ENCODE assay signal across 20 mouse cellular contexts in genomic region chr16:44833189-44833588, GRCm38 (mm10). TPM values are rescaled to one million over a fixed set of nuclear protein-coding genes. Genes with fewer than 3 reads are reported as not detected.
A peak's percentile ranks its signal among the peaks of the same experiment; 100 is the strongest.
DNase-seq lines count a peak whose midpoint lies in the region; TF ChIP-seq lines count a peak whose summit lies in the region.
"Not testable (repeated sequence)": the region's sequence is repeated elsewhere in the genome, so short reads cannot be mapped to it uniquely, and the experiment has no call there.
"Had no signal": no experiment of that assay in that cellular context is flagged by ENCODE, and none has a peak within 500 bp of the region (broad histone marks: within the 10 kb centered on the region; RNA-seq: fewer than 3 reads in every experiment).

No protein-coding gene starts in this region.

- not testable (repeated sequence) for TF ChIP-seq CTCF in bone marrow macrophage, adult 2 months (IDR thresholded peaks at IDR 0.05; ENCODE audit: low read depth, low read length)

- peaks cover 13% of the 10 kb centered on the region for H3K4me1 ChIP-seq in bone marrow macrophage, adult 2 months (ENCODE audit: control insufficient read depth, insufficient read depth, low read length)

- not testable (repeated sequence) for TF ChIP-seq POLR2A in bone marrow macrophage, adult 2 months (IDR thresholded peaks at IDR 0.05; ENCODE audit: borderline replicate concordance, low read depth, low read length)

- H3K27ac ChIP-seq in bone marrow macrophage, adult 2 months (ENCODE audit: insufficient read depth, low read depth, low read length): peak overlapping the region; percentile 64

- peak; percentile 31 to 75 for DNase-seq in adrenal gland, adult (ENCODE audit: inconsistent age in 2 of 2, low spot score in 1 of 2)
- DNase-seq in adrenal gland, postnatal 10 days: peak; percentile 2
- peak; percentile 39 for DNase-seq in layer of hippocampus, adult 9-11 months
- peak; percentile 1 for DNase-seq in lung, postnatal 25 days (ENCODE audit: low spot score)
- DNase-seq in right cerebral cortex, adult 18-20 months: peak; percentile 34

- not testable (repeated sequence) for H3K4me3 ChIP-seq in bone marrow macrophage, adult 2 months (ENCODE audit: insufficient read depth, low read length)

RNA-seq across cellular contexts. Expression of gene Cd200r4, which starts 21.7 kb away (rescaled TPM):
- under 1 TPM in 1 of 2 experiments, not detected in 1; 0.18 TPM for total RNA-seq in adrenal gland, postnatal 10 days (2021)
- polyA plus RNA-seq in bone marrow macrophage, adult 2 months (2012; ENCODE audit: insufficient read depth, insufficient read length, missing spikeins): 33.5 and 34.4 TPM in 2 replicates
- total RNA-seq: ES-E14; forebrain, postnatal 0 days; gastrocnemius, adult 2 months; gastrocnemius, postnatal 25 days; heart, postnatal 25 days had no signal
- polyA plus RNA-seq: embryonic facial prominence, embryonic 10.5 days; forebrain, embryonic 13.5 days; heart, embryonic 12.5 days; hindbrain, embryonic 10.5 days; hindbrain, embryonic 14.5 days; Patski had no signal

RNA-seq across cellular contexts. Expression of gene Cd200r2, which starts 33.7 kb away (rescaled TPM):
- total RNA-seq in adrenal gland, postnatal 10 days (2021): not detected
- polyA plus RNA-seq in bone marrow macrophage, adult 2 months (2012; ENCODE audit: insufficient read depth, insufficient read length, missing spikeins): not detected in 2 replicates
- total RNA-seq: forebrain, postnatal 0 days; gastrocnemius, adult 2 months; gastrocnemius, postnatal 25 days; granulocyte monocyte progenitor cell, adult 5-6 weeks; heart, postnatal 25 days had no signal
- polyA plus RNA-seq: activated CD4-positive, CD25-positive, alpha-beta regulatory T cell, adult 4 months; embryonic facial prominence, embryonic 10.5 days; embryonic facial prominence, embryonic 14.5 days; forebrain, embryonic 13.5 days; forebrain, postnatal 0 days; hindbrain, embryonic 10.5 days; hindbrain, embryonic 14.5 days; Patski had no signal

Comparison
In these comparisons a context has a peak if more than half of its experiments do, and no peak if none do; other contexts are left out.
1. DNase-seq: peak in every context shown above with its lines; median percentile 53 in adrenal gland, adult; 39 in layer of hippocampus, adult 9-11 months; 34 in right cerebral cortex, adult 18-20 months; 2 in adrenal gland, postnatal 10 days; 1 in lung, postnatal 25 days.